Mouse (Mus musculus): Measurements from ENCODE around the gene Cdk9.

DNA sequence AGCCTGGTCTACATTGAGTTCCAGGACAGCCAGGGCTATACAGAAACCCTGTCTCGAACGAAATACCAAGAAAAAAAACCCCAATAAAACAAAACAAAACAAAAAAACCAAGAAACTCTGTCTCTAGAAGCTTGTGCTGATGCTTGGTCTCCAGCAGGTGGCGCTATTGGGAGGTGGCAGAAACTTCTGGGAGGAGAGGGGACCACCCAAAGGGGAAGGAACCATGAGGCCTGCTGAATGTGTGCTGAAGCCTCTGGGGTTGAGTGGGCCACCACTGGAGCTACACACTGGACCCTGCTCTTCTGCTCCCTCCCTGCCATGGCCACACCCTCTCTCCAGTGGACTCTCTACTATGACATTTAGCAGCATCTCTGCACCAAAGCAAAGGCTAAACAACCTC is 4.2 kb downstream of the Cdk9 start:
- TF ChIP-seq EP300 (IDR thresholded peaks at IDR 0.05; ENCODE audit: low read depth) (no peak), CTCF (IDR thresholded peaks at IDR 0.05; ENCODE audit: low read depth) (peak; percentile 81)

Data from heart, postnatal 0 days (tissue).